Mouse (Mus musculus) ES-Bruce4 (cell line): ENCODE data around the gene Rhox3h.

Experiments used
- CTCF ChIP-seq: IDR thresholded peaks from one replicate; pipeline ENCODE4 v1.8.1; 2011; ENCODE audit warnings: low read depth, low read length
- POLR2A ChIP-seq: IDR thresholded peaks from one replicate; pipeline ENCODE4 v1.8.1; 2011; ENCODE audit warnings: low read length; ENCODE audit not compliant: insufficient read depth

DNA sequence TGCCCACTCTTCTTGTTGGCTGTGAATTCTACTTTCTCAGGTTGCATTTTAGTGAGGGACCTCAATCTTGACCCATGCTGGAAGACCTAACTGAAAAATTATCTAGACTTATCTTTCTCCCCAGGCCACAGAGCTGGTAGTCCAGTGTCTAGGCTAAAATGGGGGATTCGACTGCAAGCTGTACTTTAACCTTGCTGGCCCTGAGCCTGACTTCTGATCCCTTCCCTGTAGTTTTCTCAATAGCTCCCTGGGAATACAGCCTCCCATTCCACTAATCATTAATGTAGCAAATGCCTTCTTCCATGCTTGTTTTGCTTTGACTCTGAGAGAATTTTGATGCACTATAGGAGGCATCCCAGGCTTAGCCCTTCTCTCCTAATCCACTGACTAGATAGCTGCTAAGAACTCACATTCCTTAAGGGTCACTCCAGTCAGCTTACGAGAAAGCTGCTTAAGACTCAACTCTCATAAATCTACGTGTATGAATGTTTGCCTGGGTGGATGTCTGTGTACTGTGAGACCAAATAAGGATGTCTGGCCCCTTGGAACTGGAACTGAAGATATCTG, 33.3 kb upstream of the Rhox3h start:
- TF ChIP-seq CTCF (no peak), POLR2A (no peak)
